Mouse (Mus musculus) midbrain, embryonic 14.5 days (tissue): Measurements from ENCODE around the gene Hsd3b7. TPM values are rescaled to one million over a fixed set of nuclear protein-coding genes. Genes with fewer than 3 reads are reported as not detected.

ENCODE experiments used
- ATAC-seq: fragments of 200-750 bp; cut with Nextera tagmentation; 2 replicates; pipeline ENCODE4 v1.8.0; 2017; ENCODE audit warnings: moderate number of reproducible peaks, moderate library complexity; ENCODE audit not compliant: low FRiP score, low TSS enrichment
- DNase-seq: peaks from one replicate; pipeline ENCODE4 v3.0.0-alpha.2; 2015
- H3K27ac ChIP-seq: fragments of 300-500 bp; sonication (generic); replicated peaks from 2 replicates; pipeline ENCODE4 v1.5.1; 2014; ENCODE audit warnings: mild to moderate bottlenecking, low read depth, low read length, moderate library complexity
- H3K27me3 ChIP-seq: fragments of 300-500 bp; sonication (generic); 2 replicates; pipeline ENCODE4 v1.6.1; 2014; ENCODE audit warnings: low read length, control low read depth, mixed read lengths; ENCODE audit not compliant: control insufficient read depth, insufficient read depth
- H3K36me3 ChIP-seq: fragments of 300-500 bp; sonication (generic); 2 replicates; pipeline ENCODE4 v1.6.1; 2014; ENCODE audit warnings: low read length, control low read depth; ENCODE audit not compliant: control insufficient read depth, insufficient read depth
- H3K4me1 ChIP-seq: fragments of 300-500 bp; sonication (generic); 2 replicates; pipeline ENCODE4 v1.6.1; 2014; ENCODE audit warnings: mild to moderate bottlenecking, antibody characterized with exemption, low read length, control low read depth; ENCODE audit not compliant: control insufficient read depth, insufficient read depth
- H3K4me2 ChIP-seq: fragments of 300-500 bp; sonication (generic); 2 replicates; pipeline ENCODE4 v1.6.1; 2014; ENCODE audit warnings: mild to moderate bottlenecking, low read length, moderate library complexity
- H3K4me3 ChIP-seq: fragments of 300-500 bp; sonication (generic); replicated peaks from 2 replicates; pipeline ENCODE4 v1.5.1; 2014; ENCODE audit warnings: low read depth, low read length
- H3K9ac ChIP-seq: fragments of 300-500 bp; sonication (generic); replicated peaks from 2 replicates; pipeline ENCODE4 v1.6.1; 2014; ENCODE audit warnings: mild to moderate bottlenecking, low read length, moderate library complexity
- H3K9me3 ChIP-seq: fragments of 300-500 bp; sonication (generic); 2 replicates; pipeline ENCODE4 v1.6.1; 2016; ENCODE audit warnings: low read length, control low read depth, mixed read lengths; ENCODE audit not compliant: control insufficient read depth
- WGBS: fragments of 180-500 bp; shearing (Covaris S2); extraction: QIAGEN DNeasy Blood & Tissue Kit; methylation state at CpG from one replicate; pipeline ENCODE4 v1.1.7; 2014; 5-methylcytosine and 5-hydroxymethylcytosine counted together
- polyA plus RNA-seq: library from polyadenylated mRNA; unstranded; fragments of >200 nt; fragmentation: Nextera tagmentation; extraction: Ambion mirVana; gene quantifications from 2 replicates; pipeline ENCODE4 v1.2.1, GENCODE M21; 2014

Gene Hsd3b7
- polyA plus RNA-seq, 1 experiment from 2014 or later, result 7.1 TPM

- 71% methylated on average over 15 of the region's 15 CpGs for WGBS
- no peak overlapping the region for H3K4me2 ChIP-seq
- no peak for DNase-seq
- H3K27me3 ChIP-seq, result no peaks in the 10 kb centered on the region
- H3K4me3 ChIP-seq, result no peak overlapping the region
- H3K4me1 ChIP-seq, result no peaks in the 10 kb centered on the region
- H3K36me3 ChIP-seq, result peaks cover 35% of the 10 kb centered on the region
- H3K9ac ChIP-seq, result no peak overlapping the region
- H3K27ac ChIP-seq, result no peak overlapping the region
- H3K9me3 ChIP-seq, result no peaks in the 10 kb centered on the region
- ATAC-seq, result no peak
Observed at GRCm38 (mm10) chr7:127815954-127816821, 15.8 kb downstream of the Hsd3b7 start.

DNA sequence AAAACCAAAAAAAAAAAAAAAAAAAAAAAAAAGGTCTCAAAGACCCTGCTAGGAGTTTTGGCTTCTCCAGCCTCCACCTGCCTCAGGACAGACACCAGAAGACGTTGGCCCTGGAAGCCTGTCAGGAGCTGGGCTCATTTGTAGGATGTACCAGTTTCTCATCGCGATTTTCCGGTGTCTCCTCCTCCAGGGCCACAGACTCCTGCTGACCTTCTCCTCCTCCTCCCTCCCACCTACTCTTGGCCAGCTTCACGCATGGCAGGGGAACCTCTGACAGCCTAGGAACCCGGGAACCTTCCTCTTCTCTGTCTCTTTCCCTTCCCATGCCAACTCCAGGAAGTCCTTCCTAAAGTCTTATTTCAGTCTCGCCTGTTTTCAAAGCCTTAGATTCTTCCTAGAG is 16.6 kb downstream of the Hsd3b7 start:
- WGBS, result 82% methylated on average over 7 of the region's 7 CpGs
- Histone ChIP-seq H3K27ac (no peak overlapping the region), H3K4me3 (no peak overlapping the region), H3K4me1 (no peaks in the 10 kb centered on the region), H3K27me3 (no peaks in the 10 kb centered on the region), H3K36me3 (peaks cover 28% of the 10 kb centered on the region), H3K9me3 (no peaks in the 10 kb centered on the region), H3K9ac (no peak overlapping the region), H3K4me2 (no peak overlapping the region)
- DNase-seq (no peak), ATAC-seq (no peak)

- WGBS, result 91% methylated on average over 5 of the region's 5 CpGs
Observed at GRCm38 (mm10) chr7:127817776-127818175, 17.4 kb downstream of the Hsd3b7 start.

DNA sequence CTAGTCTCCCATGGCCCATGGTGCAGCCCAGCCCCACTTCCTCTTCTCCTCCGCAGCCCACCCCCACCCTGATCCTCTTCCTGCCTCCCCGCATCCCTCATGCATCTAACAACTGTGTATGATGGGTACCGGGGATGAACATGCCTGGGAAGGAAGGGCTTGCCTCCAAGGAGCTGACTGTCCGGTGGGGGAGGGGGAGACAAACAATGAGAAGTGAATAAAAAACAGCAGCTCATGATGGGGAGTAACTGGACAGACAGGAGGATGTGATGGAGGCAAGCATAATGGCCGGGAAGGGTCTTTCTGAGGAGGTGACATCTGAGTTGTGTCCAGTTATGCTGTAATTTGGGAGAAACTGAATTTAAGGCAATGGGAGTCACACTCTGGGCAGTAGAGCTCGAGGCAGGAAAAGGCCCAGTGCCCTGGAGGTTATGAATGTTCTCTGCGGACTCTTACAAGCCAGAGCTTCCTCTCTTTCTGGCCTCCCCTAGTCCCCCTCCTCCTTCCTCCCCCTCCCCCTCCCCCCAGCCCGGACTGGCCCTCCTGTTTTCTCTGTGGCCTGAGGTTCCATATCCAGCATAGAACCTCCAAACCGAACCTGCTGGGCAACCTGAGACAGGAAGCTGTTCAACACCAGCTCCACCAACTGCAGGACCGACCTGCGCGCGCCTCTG is 20.6 kb downstream of the Hsd3b7 start:
- DNase-seq (no peak), ATAC-seq (no peak)
- Histone ChIP-seq H3K9me3 (no peaks in the 10 kb centered on the region), H3K4me3 (no peak overlapping the region), H3K36me3 (no peaks in the 10 kb centered on the region), H3K4me2 (no peak overlapping the region), H3K4me1 (peaks cover 16% of the 10 kb centered on the region), H3K9ac (0 out of 2 replicates have a peak overlapping the region, but pooled peaks have one; percentile 9), H3K27ac (no peak overlapping the region), H3K27me3 (no peaks in the 10 kb centered on the region)
- WGBS, result 76% methylated on average over 13 of the region's 13 CpGs

More at GRCm38 (mm10) chr7:127817776-127818175, 17.4 kb downstream of the Hsd3b7 start:
- Histone ChIP-seq H3K4me1 (peaks cover 2% of the 10 kb centered on the region), H3K4me3 (no peak overlapping the region), H3K36me3 (peaks cover 21% of the 10 kb centered on the region), H3K9ac (no peak overlapping the region), H3K27me3 (no peaks in the 10 kb centered on the region), H3K9me3 (no peaks in the 10 kb centered on the region), H3K4me2 (no peak overlapping the region), H3K27ac (no peak overlapping the region)
- DNase-seq (no peak), ATAC-seq (no peak)

DNA sequence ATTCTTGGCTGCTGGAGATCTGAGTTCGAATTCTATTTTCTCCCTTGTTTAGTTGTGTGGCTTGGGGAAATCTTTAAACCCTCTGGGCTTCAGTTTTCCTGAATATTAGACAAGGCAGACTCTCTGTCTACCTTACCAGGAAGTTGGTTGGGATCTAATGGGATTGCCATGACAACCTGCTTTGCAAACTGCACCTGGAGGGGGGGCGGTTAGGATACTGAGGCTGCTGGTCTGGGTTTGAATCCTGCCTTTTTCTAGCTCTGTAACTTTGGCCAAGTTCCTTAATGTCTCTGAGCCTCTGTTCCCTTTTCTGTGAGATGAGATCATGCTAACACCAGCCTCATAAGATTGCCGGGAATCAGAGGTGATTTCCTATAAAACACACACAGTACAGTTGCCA is 22.1 kb downstream of the Hsd3b7 start:
- H3K4me3 ChIP-seq, result no peak overlapping the region
- no peak for DNase-seq
- WGBS, result 89% methylated on average over 3 of the region's 3 CpGs
- peaks cover 16% of the 10 kb centered on the region for H3K4me1 ChIP-seq
- H3K4me2 ChIP-seq, result peak overlapping the region; percentile 79; the same call in 1 of the 2 replicates
- no peaks in the 10 kb centered on the region for H3K27me3 ChIP-seq
- no peak for ATAC-seq
- no peaks in the 10 kb centered on the region for H3K36me3 ChIP-seq
- no peak overlapping the region for H3K27ac ChIP-seq
- no peaks in the 10 kb centered on the region for H3K9me3 ChIP-seq
- H3K9ac ChIP-seq, result no peak overlapping the region

GRCm38 (mm10) chr7:127823236-127824171 is 23.1 kb downstream of the Hsd3b7 start:
- H3K27ac ChIP-seq, result peak overlapping the region; percentile 89
- H3K4me3 ChIP-seq, result peak overlapping the region; percentile 62
- no peaks in the 10 kb centered on the region for H3K27me3 ChIP-seq
- H3K4me1 ChIP-seq, result peaks cover 16% of the 10 kb centered on the region
- no peaks in the 10 kb centered on the region for H3K36me3 ChIP-seq
- DNase-seq (no peak), ATAC-seq (no peak; the same call in 1 of the 2 replicates)
- 45% methylated on average over 10 of the region's 11 CpGs for WGBS
- peak overlapping the region; percentile 82 for H3K9ac ChIP-seq
- H3K9me3 ChIP-seq, result no peaks in the 10 kb centered on the region
- peak overlapping the region; percentile 79 for H3K4me2 ChIP-seq

DNA sequence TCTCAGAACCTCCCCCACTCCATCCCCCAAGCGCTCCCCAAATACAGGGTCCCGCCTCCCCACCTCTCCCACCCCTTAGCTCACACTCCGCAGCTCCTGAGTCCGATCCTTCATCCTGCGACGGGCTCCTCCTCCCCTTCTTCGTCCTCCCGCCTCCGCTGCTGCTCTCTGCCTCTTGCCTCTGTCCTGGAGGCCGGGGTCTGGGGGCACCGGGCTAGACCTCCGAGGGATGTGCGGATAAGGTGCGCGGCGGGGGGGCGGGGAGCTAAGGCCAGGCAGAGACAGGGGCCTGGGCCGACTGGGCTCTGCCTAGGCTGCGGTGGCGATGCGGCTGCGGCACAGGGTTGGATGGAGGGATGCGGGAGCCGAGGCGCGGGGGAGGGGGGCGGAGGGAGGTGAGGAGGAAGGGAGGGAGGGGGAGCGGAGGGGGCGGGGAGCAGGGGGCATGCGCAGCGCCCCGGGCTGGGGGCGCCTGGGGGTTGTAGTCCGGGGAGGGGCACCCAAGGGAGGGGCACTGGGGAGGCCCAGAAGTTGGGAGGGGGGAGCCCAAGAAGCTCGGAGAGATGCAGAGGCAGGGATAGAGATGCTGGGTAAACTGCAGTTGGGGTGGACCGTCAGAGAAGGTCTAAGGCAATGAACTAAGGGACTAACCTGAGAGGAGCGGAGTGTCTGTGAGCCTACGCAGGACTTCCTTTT is 23.9 kb downstream of the Hsd3b7 start, which contains the start of the genes Stx4a and Stx1b:
Gene Stx4a (plus strand): TSS at position 119 of the 696 bp plus-strand sequence.
Gene Stx1b (minus strand): TSS at position 374 of the 696 bp plus-strand sequence.
- Histone ChIP-seq H3K27ac (peak within 1 kb of the TSS; percentile 89), H3K4me1 (peaks cover 16% of the 10 kb centered on the region), H3K27me3 (no peaks in the 10 kb centered on the region), H3K36me3 (no peaks in the 10 kb centered on the region), H3K4me3 (peak within 1 kb of the TSS; percentile 62), H3K9me3 (no peaks in the 10 kb centered on the region), H3K4me2 (peak within 1 kb of the TSS; percentile 79), H3K9ac (peak within 1 kb of the TSS; percentile 82)
- DNase-seq, result peak; percentile 91
- peak; percentile 88 for ATAC-seq
- whole genome bisulfite sequencing, result 3% methylated on average over 38 of the region's 38 CpGs

- Histone ChIP-seq H3K9me3 (no peaks in the 10 kb centered on the region), H3K9ac (no peak overlapping the region), H3K36me3 (no peaks in the 10 kb centered on the region), H3K27ac (no peak overlapping the region), H3K4me1 (no peaks in the 10 kb centered on the region), H3K4me3 (no peak overlapping the region), H3K4me2 (no peak overlapping the region), H3K27me3 (no peaks in the 10 kb centered on the region)
- 90% methylated on average over 2 of the region's 2 CpGs for WGBS
- DNase-seq, result no peak
- no peak for ATAC-seq
Observed at GRCm38 (mm10) chr7:127835550-127835949, 35.1 kb downstream of the Hsd3b7 start.
